Mouse (Mus musculus): ENCODE data around the gene Rbm8a.

Gene Rbm8a

DNA sequence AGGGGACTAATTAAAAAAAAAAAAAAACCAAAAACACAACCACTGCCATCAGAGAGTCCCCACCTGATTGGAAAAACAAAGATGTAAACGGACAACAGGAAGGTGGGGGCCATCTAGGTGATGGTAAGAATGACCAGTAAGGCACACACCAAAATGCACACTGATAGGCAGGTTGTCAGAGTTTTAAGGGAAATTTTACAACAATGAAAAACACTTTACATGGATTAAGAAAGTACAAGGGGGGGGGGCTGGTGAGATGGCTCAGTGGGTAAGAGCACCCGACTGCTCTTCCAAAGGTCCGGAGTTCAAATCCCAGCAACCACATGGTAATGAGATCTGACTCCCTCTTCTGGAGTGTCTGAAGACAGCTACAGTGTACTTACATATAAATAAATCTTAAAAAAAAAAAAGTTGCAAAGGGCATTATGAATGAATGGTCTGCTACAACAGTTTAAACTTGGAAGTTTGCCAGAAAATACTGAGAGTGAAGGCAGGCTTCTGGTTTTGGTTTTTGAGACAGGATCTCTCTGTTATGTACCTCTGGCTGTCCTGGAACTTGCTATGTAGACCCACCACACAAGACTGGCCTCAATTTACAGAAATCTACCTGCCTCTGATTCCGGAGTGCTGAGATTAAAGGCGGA lies 38.8 kb downstream of the Rbm8a start:
- CTCF ChIA-PET, result no interaction called here

GRCm38 (mm10) chr3:96669727-96670468 lies 40.2 kb downstream of the Rbm8a start, which contains the start of gene Ankrd35:
Ankrd35 (plus strand) TSS chr3:96670131.
- CTCF ChIA-PET, result interaction anchor here (0.6 kb wide), 1 partner anchor 1990 kb away, joined by 3 read pairs; no protein-coding TSS in a partner anchor

DNA sequence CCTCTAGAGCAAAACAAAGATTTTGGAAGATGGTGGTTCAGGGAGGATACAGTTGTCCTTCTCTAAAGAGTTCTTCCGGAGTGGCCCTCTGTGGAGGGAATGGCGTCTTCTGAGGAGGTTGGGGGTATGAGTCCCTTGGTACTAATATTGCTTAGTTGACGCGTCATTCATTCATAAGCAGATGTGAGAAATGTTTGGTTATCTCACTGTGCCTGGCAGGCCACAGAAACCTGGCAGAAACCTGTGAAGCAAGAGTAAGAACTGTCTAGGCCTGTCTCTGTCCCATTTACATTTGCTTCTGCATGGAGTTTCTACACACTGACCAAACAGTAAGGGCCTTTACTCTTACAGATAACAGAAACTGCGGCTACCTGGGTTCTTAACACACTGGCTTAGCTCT lies 41.8 kb downstream of the Rbm8a start:
- CTCF ChIA-PET, result interaction anchor here (0.7 kb wide), 1 partner anchor 1496 kb away, joined by 3 read pairs; no protein-coding TSS in a partner anchor

GRCm38 (mm10) chr3:96673514-96673913 lies 43.8 kb downstream of the Rbm8a start:
- CTCF ChIA-PET, result no interaction called here

- CTCF ChIA-PET, result no interaction called here
Measured at GRCm38 (mm10) chr3:96674442-96674841, 44.7 kb downstream of the Rbm8a start.

DNA sequence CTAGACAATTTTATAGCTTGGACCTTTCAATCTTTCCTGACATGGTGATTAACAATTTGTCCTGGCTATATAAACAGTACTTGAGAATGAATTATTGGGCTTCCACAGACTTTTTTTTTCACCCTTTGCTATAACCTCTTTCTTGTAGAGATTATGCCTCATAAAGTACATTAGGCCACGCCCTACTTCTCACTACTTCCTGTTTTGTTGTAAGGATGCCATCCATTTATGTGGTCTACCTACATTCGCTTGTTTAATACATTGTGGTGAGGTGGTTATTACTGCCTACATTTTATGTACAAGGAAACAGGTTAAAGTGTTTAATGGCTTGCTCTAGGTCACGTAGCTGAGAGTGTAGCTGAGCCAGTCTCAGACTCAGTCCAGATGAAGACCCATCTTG lies 45.4 kb downstream of the Rbm8a start:
- CTCF ChIA-PET, result interaction anchor here (0.8 kb wide), 1 partner anchor 1018 kb away, joined by 5 read pairs; no protein-coding TSS in a partner anchor

- CTCF ChIA-PET, result no interaction called here
Measured at GRCm38 (mm10) chr3:96675690-96676089, 46.0 kb downstream of the Rbm8a start.

- CTCF ChIA-PET, result interaction anchor here (0.6 kb wide), 1 partner anchor 147 kb away, joined by 3 read pairs; no protein-coding TSS in a partner anchor
Measured at GRCm38 (mm10) chr3:96678456-96678855, 48.7 kb downstream of the Rbm8a start.

- CTCF ChIA-PET, result no interaction called here
Measured at GRCm38 (mm10) chr3:96679159-96679674, 49.5 kb downstream of the Rbm8a start.

DNA sequence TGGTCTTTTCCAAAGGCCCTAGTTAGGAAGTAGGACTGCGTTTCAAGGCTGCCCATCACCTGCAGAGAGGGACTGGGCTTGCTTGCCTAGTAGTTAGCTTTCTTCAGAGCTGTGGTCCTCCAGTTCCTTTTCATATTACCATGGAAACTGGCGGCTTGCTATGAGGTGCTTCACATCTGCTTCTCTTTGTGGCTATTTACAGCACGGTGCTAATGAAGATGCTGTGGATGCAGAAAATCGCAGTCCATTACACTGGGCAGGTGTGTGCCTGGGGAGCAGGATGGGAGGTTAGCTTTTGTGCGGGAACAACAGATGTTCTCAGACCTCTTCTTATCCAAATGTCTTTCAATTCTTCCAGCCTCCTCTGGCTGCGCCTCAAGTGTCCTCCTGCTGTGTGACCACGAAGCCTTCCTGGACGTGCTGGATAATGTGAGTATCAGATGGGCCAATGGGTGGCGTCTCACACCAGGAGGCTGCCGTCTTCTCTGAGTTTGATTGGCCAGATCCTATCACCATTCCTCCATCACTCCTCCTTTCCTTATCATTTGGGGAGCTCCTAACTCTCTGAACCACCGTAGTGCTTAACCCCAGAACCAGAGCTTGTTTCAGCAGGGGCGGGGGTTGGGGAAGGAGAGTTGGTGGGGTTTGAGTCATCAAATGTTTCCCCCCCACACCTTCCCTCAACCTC lies 50.7 kb downstream of the Rbm8a start:
- CTCF ChIA-PET, result interaction anchor here (0.6 kb wide), 1 partner anchor 590 kb away, joined by 3 read pairs; no protein-coding TSS in a partner anchor

Measured in spleen, embryonic (tissue).